Mouse (Mus musculus): ENCODE measurements around the gene Sema4b. TPM values are rescaled to one million over a fixed set of nuclear protein-coding genes. Genes with fewer than 3 reads are reported as not detected.

Gene Sema4b
- total and polyA plus RNA-seq, 3 experiments: 1.5 to 9.4 (median 6.7) TPM

- Histone ChIP-seq H3K9me3 (replicated peaks; ENCODE audit: low read length) (no peaks in the 10 kb centered on the region), H3K79me2 (replicated peaks; ENCODE audit: control insufficient read depth, extremely low read depth, insufficient read depth, poor library complexity, severe bottlenecking) (peaks cover 14% of the 10 kb centered on the region), H3K9ac (ENCODE audit: insufficient read depth, low read depth) (no peak overlapping the region), H3K27ac (ENCODE audit: insufficient read depth, low read depth) (peak overlapping the region; percentile 61), H3K4me2 (ENCODE audit: insufficient read depth, low read depth, poor library complexity, severe bottlenecking) (peak overlapping the region; percentile 33), H3K4me1 (ENCODE audit: control insufficient read depth in 1 of 2, insufficient read depth in 2 of 2) (peaks cover 33 to 60% of the 10 kb centered on the region in 2 experiments), H3K27me3 (replicated peaks) (no peaks in the 10 kb centered on the region), H3K36me3 (replicated peaks in 1 of 2; ENCODE audit: control insufficient read depth in 1 of 2, insufficient read depth in 1 of 2, low read length in 1 of 2) (peaks cover 44 to 47% of the 10 kb centered on the region in 2 experiments), H3K4me3 (replicated peaks in 1 of 3; ENCODE audit: low read depth in 2 of 3, low read length in 2 of 3, poor library complexity in 1 of 3) (no peak overlapping the region)
- TF ChIP-seq MYC (IDR thresholded peaks at IDR 0.05; ENCODE audit: low read depth, low read length) (peak; percentile 88), MEF2A (IDR thresholded peaks at IDR 0.05; ENCODE audit: borderline replicate concordance, low read depth, low read length) (peak; percentile 87), RAD21 (IDR thresholded peaks at IDR 0.05; ENCODE audit: low read depth, low read length) (peak; percentile 4), CHD2 (IDR thresholded peaks at IDR 0.05; ENCODE audit: low read length) (no peak), SIN3A (IDR thresholded peaks at IDR 0.05; ENCODE audit: low read length) (peak; percentile 76; the same call in 1 of the 2 replicates), TBP (conservative IDR thresholded peaks at IDR 0.05; ENCODE audit: low read depth, low read length) (0 out of 2 replicates have a peak, but pooled peaks have one; percentile 23), TCF12 (IDR thresholded peaks at IDR 0.05; ENCODE audit: low read depth, low read length) (peak; percentile 57; the same call in 1 of the 2 replicates), MAZ (IDR thresholded peaks at IDR 0.05; ENCODE audit: low read depth, low read length) (peak; percentile 18; the same call in 1 of the 2 replicates), POLR2A (IDR thresholded peaks at IDR 0.05; ENCODE audit: low read depth, low read length) (no peak), JUND (conservative IDR thresholded peaks at IDR 0.05; ENCODE audit: low read depth, low read length) (peak; percentile 78), MXI1 (IDR thresholded peaks at IDR 0.05; ENCODE audit: low read depth, low read length) (peak; percentile 58; the same call in 1 of the 2 replicates), KAT2A (IDR thresholded peaks at IDR 0.05; ENCODE audit: insufficient replicate concordance, low read length) (no peak), CHD1 (IDR thresholded peaks at IDR 0.05; ENCODE audit: low read depth, low read length) (no peak), ELF1 (IDR thresholded peaks at IDR 0.05; ENCODE audit: low read depth, low read length) (0 out of 2 replicates have a peak, but pooled peaks have one; percentile 3), BHLHE40 (IDR thresholded peaks at IDR 0.05; ENCODE audit: low read depth, low read length) (peak; percentile 97), MAFK (IDR thresholded peaks at IDR 0.05; ENCODE audit: insufficient replicate concordance, low read length) (peak; percentile 86), E2F4 (IDR thresholded peaks at IDR 0.05; ENCODE audit: insufficient replicate concordance, low read depth, low read length) (no peak), NRF1 (IDR thresholded peaks at IDR 0.05; ENCODE audit: low read depth, low read length) (no peak), ETS1 (conservative IDR thresholded peaks at IDR 0.05; ENCODE audit: low read depth, low read length) (peak; percentile 88), PAX5 (IDR thresholded peaks at IDR 0.05; ENCODE audit: low read length) (no peak), EP300 (IDR thresholded peaks at IDR 0.05; ENCODE audit: low read length) (peak; percentile 87), RCOR1 (conservative IDR thresholded peaks at IDR 0.05; ENCODE audit: low read depth, low read length) (peak; percentile 74; the same call in 1 of the 2 replicates), MAX (IDR thresholded peaks at IDR 0.05; ENCODE audit: low read length) (peak; percentile 67), UBTF (IDR thresholded peaks at IDR 0.05; ENCODE audit: low read depth, low read length) (no peak), JUN (IDR thresholded peaks at IDR 0.05; ENCODE audit: insufficient read depth, low read depth, low read length) (peak; percentile 73; the same call in 1 of the 2 replicates), CTCF (conservative IDR thresholded peaks at IDR 0.05 in 1 of 2, IDR thresholded peaks at IDR 0.05 in 1 of 2; ENCODE audit: low read depth in 2 of 2, low read length in 2 of 2) (no peak), NELFE (IDR thresholded peaks at IDR 0.05; ENCODE audit: low read depth, low read length) (no peak), ZMIZ1 (IDR thresholded peaks at IDR 0.05; ENCODE audit: low read depth, low read length) (no peak), ZNF384 (IDR thresholded peaks at IDR 0.05; ENCODE audit: low read depth, low read length) (peak; percentile 36; the same call in 1 of the 2 replicates), SMC3 (IDR thresholded peaks at IDR 0.05; ENCODE audit: low read depth, low read length) (peak; percentile 34), ZKSCAN1 (IDR thresholded peaks at IDR 0.05; ENCODE audit: borderline replicate concordance, low read depth, low read length) (no peak), IRF4 (IDR thresholded peaks at IDR 0.05; ENCODE audit: low read depth, low read length) (peak; percentile 89), HCFC1 (IDR thresholded peaks at IDR 0.05; ENCODE audit: low read depth, low read length) (no peak), GABPA (IDR thresholded peaks at IDR 0.05; ENCODE audit: insufficient replicate concordance, low read depth, low read length) (no peak), USF1 (IDR thresholded peaks at IDR 0.05; ENCODE audit: low read depth, low read length) (no peak), USF2 (conservative IDR thresholded peaks at IDR 0.05; ENCODE audit: low read depth, low read length) (no peak)
- dilution Hi-C loops (cut with MboI; ENCODE audit: extremely low pct_ligation_motif_present, extremely low pct_unique_long_range_greater_than_20kb, low sequenced_read_pairs): no loop called here
- DNase-seq (ENCODE audit: extremely low read depth): peak; percentile 80
- in situ Hi-C loops (cut with MboI; ENCODE audit: low pct_ligation_motif_present, low pct_unique_long_range_greater_than_20kb, low sequenced_read_pairs): loop anchor here (5.0 kb wide), 1 partner anchor 72 kb away; no protein-coding TSS in a partner anchor
Measured at GRCm38 (mm10) chr7:80214459-80214858, 27.8 kb downstream of the Sema4b start.
